Mouse (Mus musculus): ENCODE results near the gene Chmp3.

Gene Chmp3

GRCm38 (mm10) chr6:71609968-71610367, 66.4 kb downstream of the Chmp3 start:
- DNase-seq: no peak

GRCm38 (mm10) chr6:71613225-71613624, 69.6 kb downstream of the Chmp3 start:
- DNase-seq: no peak

- DNase-seq: no peak
Measured at GRCm38 (mm10) chr6:71616959-71617358, 73.4 kb downstream of the Chmp3 start.

GRCm38 (mm10) chr6:71621551-71621950, 78.0 kb downstream of the Chmp3 start:
- no peak for DNase-seq

GRCm38 (mm10) chr6:71621981-71622380, 78.4 kb downstream of the Chmp3 start:
- no peak for DNase-seq

GRCm38 (mm10) chr6:71624723-71625122, 81.1 kb downstream of the Chmp3 start:
- no peak for DNase-seq

GRCm38 (mm10) chr6:71625984-71626383, 82.4 kb downstream of the Chmp3 start:
- DNase-seq: no peak

- DNase-seq: no peak
Measured at GRCm38 (mm10) chr6:71627325-71627724, 83.7 kb downstream of the Chmp3 start.

- DNase-seq: no peak
Measured at GRCm38 (mm10) chr6:71631196-71631595, 87.6 kb downstream of the Chmp3 start.

GRCm38 (mm10) chr6:71631706-71632461, 88.3 kb downstream of the Chmp3 start:
- DNase-seq: peak; percentile 42

Data from retina, postnatal 1 day (tissue).